Mouse (Mus musculus) urinary bladder, postnatal 36 days (tissue): ENCODE measurements around the gene Plcg1.

ENCODE experiments used
- DNase-seq, 2 experiments: peaks; one replicate each; pipeline ENCODE4 v3.0.0; 2022; ENCODE audit warnings: low spot score in 2 of 2, mixed read lengths in 1 of 2

Gene Plcg1

GRCm38 (mm10) chr2:160735706-160736310 lies 4.7 kb downstream of the Plcg1 start:
- DNase-seq = no peak

GRCm38 (mm10) chr2:160736466-160736865 lies 5.4 kb downstream of the Plcg1 start:
- DNase-seq = no peak

GRCm38 (mm10) chr2:160738354-160738753 lies 7.3 kb downstream of the Plcg1 start:
- no peak for DNase-seq

GRCm38 (mm10) chr2:160739647-160740356 lies 8.7 kb downstream of the Plcg1 start:
- no peak for DNase-seq

- DNase-seq = no peak
Observed at GRCm38 (mm10) chr2:160740521-160741156, 9.5 kb downstream of the Plcg1 start.

- no peak for DNase-seq
Observed at GRCm38 (mm10) chr2:160741580-160741979, 10.5 kb downstream of the Plcg1 start.

GRCm38 (mm10) chr2:160742161-160742609 lies 11.1 kb downstream of the Plcg1 start:
- DNase-seq = no peak

GRCm38 (mm10) chr2:160744040-160744822 lies 13.1 kb downstream of the Plcg1 start:
- peak; percentile 24 to 57 for DNase-seq

- DNase-seq = peak in 1 of 2 experiments; percentile 36
Observed at GRCm38 (mm10) chr2:160744823-160745210, 13.7 kb downstream of the Plcg1 start.

- DNase-seq = no peak
Observed at GRCm38 (mm10) chr2:160745497-160745896, 14.4 kb downstream of the Plcg1 start.

- DNase-seq = no peak
Observed at GRCm38 (mm10) chr2:160746637-160747036, 15.5 kb downstream of the Plcg1 start.

GRCm38 (mm10) chr2:160747075-160747474 lies 16.0 kb downstream of the Plcg1 start:
- DNase-seq = peak; percentile 42 to 51

- no peak for DNase-seq
Observed at GRCm38 (mm10) chr2:160756583-160757203, 25.6 kb downstream of the Plcg1 start.

GRCm38 (mm10) chr2:160760433-160761184 lies 29.5 kb downstream of the Plcg1 start:
- peak; percentile 31 to 33 for DNase-seq

- DNase-seq = no peak
Observed at GRCm38 (mm10) chr2:160763816-160764215, 32.7 kb downstream of the Plcg1 start.

GRCm38 (mm10) chr2:160764386-160764785 lies 33.3 kb downstream of the Plcg1 start:
- DNase-seq = no peak

- DNase-seq = no peak
Observed at GRCm38 (mm10) chr2:160765096-160765495, 34.0 kb downstream of the Plcg1 start.

GRCm38 (mm10) chr2:160766371-160766771 lies 35.3 kb downstream of the Plcg1 start:
- DNase-seq = peak in 1 of 2 experiments; percentile 36

GRCm38 (mm10) chr2:160767201-160767600 lies 36.1 kb downstream of the Plcg1 start:
- DNase-seq = no peak

- no peak for DNase-seq
Observed at GRCm38 (mm10) chr2:160768097-160768695, 37.1 kb downstream of the Plcg1 start.
